Comparison of ENCODE assay signal across 8 mouse cellular contexts in the genomic region with DNA sequence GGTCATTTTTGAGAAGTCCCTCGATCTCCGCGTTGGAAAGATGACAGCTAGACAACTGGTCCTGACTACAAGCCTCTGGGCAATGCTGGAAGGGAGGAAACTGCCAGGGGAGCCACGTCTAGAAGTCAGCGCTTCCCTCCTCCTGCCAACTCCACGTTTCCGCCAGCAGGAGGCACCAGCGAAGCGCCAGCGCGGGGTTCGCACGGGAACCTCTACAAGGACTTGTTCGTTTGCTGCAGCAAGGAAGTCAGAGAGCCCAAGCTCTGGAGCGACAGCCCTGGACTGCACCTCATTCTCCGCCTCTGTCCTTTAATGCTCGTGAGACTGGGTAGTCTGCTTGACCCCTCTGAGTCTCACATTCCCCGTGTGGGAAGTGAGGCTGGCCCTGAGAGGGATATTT. TPM values are rescaled to one million over a fixed set of nuclear protein-coding genes. Genes with fewer than 3 reads are reported as not detected.
DNase-seq lines count a peak whose midpoint lies in the region; ATAC-seq and TF ChIP-seq lines count a peak whose summit lies in the region.

No protein-coding gene starts in this region.

- peak overlapping the region; percentile 7; the same call in 1 of the 2 replicates for H3K4me2 ChIP-seq in embryonic facial prominence, embryonic 12.5 days (replicated peaks)
- H3K4me2 ChIP-seq in limb, embryonic 14.5 days (replicated peaks; ENCODE audit: low read depth, low read length, severe bottlenecking): no peak overlapping the region

- intact Hi-C loops in heart, adult 2 months (cut with DNase I): loop anchor here (1.0 to 5.0 kb wide), 4 partner anchors 47 to 131 kb away; no protein-coding TSS in a partner anchor

- H3K79me2 ChIP-seq in heart, adult 2 months (replicated peaks; ENCODE audit: control insufficient read depth, insufficient read depth, low read length): no peaks in the 10 kb centered on the region

- TF ChIP-seq POLR2A in heart, adult 2 months (IDR thresholded peaks at IDR 0.05; ENCODE audit: insufficient read depth, low read depth, low read length): no peak
- TF ChIP-seq POLR2A in limb, embryonic 14.5 days (IDR thresholded peaks at IDR 0.05; ENCODE audit: borderline replicate concordance, extremely low read depth, insufficient read depth, insufficient read length): no peak

- DNase-seq in 3T3-L1 (ENCODE audit: low read depth, low spot score): peak; percentile 79
- peak; percentile 91 for DNase-seq in adrenal gland, postnatal 10 days
- peak; percentile 86 for DNase-seq in heart, adult 2 months
- DNase-seq in kidney, adult 18-20 months: peak; percentile 86
- peak; percentile 75 for DNase-seq in limb, embryonic 14.5 days (ENCODE audit: low spot score)
- peak; percentile 73 to 88 for DNase-seq in spleen, postnatal 4 days (ENCODE audit: low spot score in 2 of 2)

- peak; percentile 89 for TF ChIP-seq EP300 in heart, adult 2 months (IDR thresholded peaks at IDR 0.05; ENCODE audit: insufficient read depth, low read depth, low read length)

- peaks cover 13% of the 10 kb centered on the region for H3K4me1 ChIP-seq in embryonic facial prominence, embryonic 12.5 days
- H3K4me1 ChIP-seq in heart, adult 2 months (ENCODE audit: control insufficient read depth, insufficient read depth, low read length): peaks cover 7% of the 10 kb centered on the region
- H3K4me1 ChIP-seq in limb, embryonic 14.5 days (ENCODE audit: control insufficient read depth, insufficient read depth, low read length): peaks cover 11% of the 10 kb centered on the region

- WGBS in embryonic facial prominence, embryonic 12.5 days: 2% methylated on average over 18 of the region's 18 CpGs
- WGBS in heart, adult 2 months: 2% methylated on average over 18 of the region's 18 CpGs
- WGBS in limb, embryonic 14.5 days: 4% methylated on average over 18 of the region's 18 CpGs

- TF ChIP-seq CTCF in heart, adult 2 months (IDR thresholded peaks at IDR 0.05): peak; percentile 97

- H3K27me3 ChIP-seq in embryonic facial prominence, embryonic 12.5 days: no peaks in the 10 kb centered on the region
- no peaks in the 10 kb centered on the region for H3K27me3 ChIP-seq in heart, adult 2 months (ENCODE audit: control insufficient read depth, insufficient read depth, low read length)
- no peaks in the 10 kb centered on the region for H3K27me3 ChIP-seq in limb, embryonic 14.5 days (ENCODE audit: control insufficient read depth, insufficient read depth, low read length)

- peak; percentile 57; the same call in 1 of the 2 replicates for ATAC-seq in embryonic facial prominence, embryonic 12.5 days (ENCODE audit: insufficient number of reproducible peaks, insufficient read depth, low FRiP score, low TSS enrichment)
- peak; percentile 76 for ATAC-seq in limb, embryonic 14.5 days (ENCODE audit: low FRiP score, low read depth)
- ATAC-seq in monocyte, adult 5-6 weeks (replicated peaks; ENCODE audit: insufficient number of reproducible peaks, low FRiP score, low TSS enrichment, poor library complexity, severe bottlenecking): peak; percentile 77

- no peaks in the 10 kb centered on the region for H3K9me3 ChIP-seq in embryonic facial prominence, embryonic 12.5 days
- H3K9me3 ChIP-seq in limb, embryonic 14.5 days (ENCODE audit: control insufficient read depth, low read length): no peaks in the 10 kb centered on the region

- peak overlapping the region; percentile 37 for H3K27ac ChIP-seq in embryonic facial prominence, embryonic 12.5 days
- no peak overlapping the region; the same call in 1 of the 2 replicates for H3K27ac ChIP-seq in heart, adult 2 months
- no peak overlapping the region; the same call in 1 of the 2 replicates for H3K27ac ChIP-seq in limb, embryonic 14.5 days (replicated peaks; ENCODE audit: low read depth, low read length)

- no peak overlapping the region for H3K9ac ChIP-seq in embryonic facial prominence, embryonic 12.5 days
- H3K9ac ChIP-seq in heart, adult 2 months (ENCODE audit: low read depth, low read length): peak overlapping the region; percentile 24; the same call in 1 of the 2 replicates
- no peak overlapping the region for H3K9ac ChIP-seq in limb, embryonic 14.5 days (ENCODE audit: low read depth, low read length, severe bottlenecking)

- H3K36me3 ChIP-seq in embryonic facial prominence, embryonic 12.5 days: no peaks in the 10 kb centered on the region
- H3K36me3 ChIP-seq in heart, adult 2 months (ENCODE audit: control insufficient read depth, insufficient read depth, low read length): no peaks in the 10 kb centered on the region
- H3K36me3 ChIP-seq in limb, embryonic 14.5 days (ENCODE audit: control insufficient read depth, insufficient read depth, low read length): no peaks in the 10 kb centered on the region

- no peak overlapping the region for H3K4me3 ChIP-seq in embryonic facial prominence, embryonic 12.5 days
- no peak overlapping the region for H3K4me3 ChIP-seq in heart, adult 2 months
- H3K4me3 ChIP-seq in limb, embryonic 14.5 days (replicated peaks; ENCODE audit: low read length): no peak overlapping the region

RNA-seq across cellular contexts. Expression of gene Rpl11, which starts 16.7 kb away (rescaled TPM):
- total RNA-seq in adrenal gland, postnatal 10 days (2021): 100 to 1,000 TPM; 633 to 663 TPM
- polyA plus RNA-seq in embryonic facial prominence, embryonic 12.5 days (2016; fragmentation: Nextera tagmentation; extraction: Ambion mirVana): 390 and 392 TPM in 2 replicates
- 100 to 1,000 TPM; 259 to 288 TPM for total RNA-seq in heart, adult 2 months (2021)
- 132 and 186 TPM in 2 replicates for polyA plus RNA-seq in heart, adult 2 months (2012; rRNA removed)
- polyA plus RNA-seq in limb, embryonic 14.5 days (2012; rRNA removed): 1,058 and 1,343 TPM in 2 replicates
- polyA plus RNA-seq in limb, embryonic 14.5 days (2014; fragmentation: Nextera tagmentation; extraction: Ambion mirVana): 547 and 591 TPM in 2 replicates
- 392 to 636 TPM (median 589 TPM) in 3 replicates for total RNA-seq in monocyte, adult 5-6 weeks (2017)

RNA-seq across cellular contexts. Expression of gene Eloa, which starts 48.4 kb away (rescaled TPM):
- total RNA-seq in adrenal gland, postnatal 10 days (2021): 10 to 100 TPM; 40.5 to 41.8 TPM
- polyA plus RNA-seq in embryonic facial prominence, embryonic 12.5 days (2016; fragmentation: Nextera tagmentation; extraction: Ambion mirVana): 41.9 and 43.4 TPM in 2 replicates
- 10 to 100 TPM; 31.1 to 35.5 TPM for total RNA-seq in heart, adult 2 months (2021)
- polyA plus RNA-seq in heart, adult 2 months (2012; rRNA removed): 11.0 and 17.7 TPM in 2 replicates
- 21.6 and 28.1 TPM in 2 replicates for polyA plus RNA-seq in limb, embryonic 14.5 days (2012; rRNA removed)
- 50.5 and 50.8 TPM in 2 replicates for polyA plus RNA-seq in limb, embryonic 14.5 days (2014; fragmentation: Nextera tagmentation; extraction: Ambion mirVana)
- total RNA-seq in monocyte, adult 5-6 weeks (2017): 58.0 to 71.9 TPM (median 68.5 TPM) in 3 replicates
